Mouse (Mus musculus) C2C12 (cell line): ENCODE results near the gene Arfrp1. TPM values are rescaled to one million over a fixed set of nuclear protein-coding genes. Genes with fewer than 3 reads are reported as not detected.

Experiments
- H3K27me3 ChIP-seq: one replicate; pipeline ENCODE4 v1.6.1; 2011; ENCODE audit not compliant: control insufficient read depth, insufficient read depth, insufficient read length
- H3K36me3 ChIP-seq: one replicate; pipeline ENCODE4 v1.6.1; 2011; ENCODE audit not compliant: control insufficient read depth, insufficient read depth
- H3K4me3 ChIP-seq: one replicate; pipeline ENCODE4 v1.5.1; 2011; ENCODE audit warnings: mild to moderate bottlenecking, control low read depth; ENCODE audit not compliant: poor library complexity, insufficient read depth, severe bottlenecking
- H3K79me2 ChIP-seq: one replicate; pipeline ENCODE4 v1.6.1; 2011; ENCODE audit not compliant: control insufficient read depth, insufficient read depth
- H3K79me3 ChIP-seq: one replicate; pipeline ENCODE4 v1.6.1; 2011; ENCODE audit warnings: low read depth, control low read depth
- H3ac ChIP-seq: one replicate; pipeline ENCODE3; 2011; ENCODE audit warnings: low read depth; ENCODE audit not compliant: control insufficient read depth, insufficient read length
- CEBPB ChIP-seq: IDR thresholded peaks from one replicate; pipeline ENCODE4 v1.6.1; 2011; ENCODE audit warnings: low read depth, mild to moderate bottlenecking, control low read depth, moderate library complexity
- CTCF ChIP-seq: IDR thresholded peaks from one replicate; pipeline ENCODE4 v1.5.1; 2011; ENCODE audit not compliant: control insufficient read depth, insufficient read depth, insufficient read length
- FOSL1 ChIP-seq: IDR thresholded peaks from one replicate; pipeline ENCODE4 v1.8.0; 2011; ENCODE audit warnings: mild to moderate bottlenecking, low read length; ENCODE audit not compliant: poor library complexity, insufficient read depth, severe bottlenecking
- MAX ChIP-seq: IDR thresholded peaks from one replicate; pipeline ENCODE4 v1.6.1; 2011; ENCODE audit warnings: mild to moderate bottlenecking, control low read depth
- MYOD1 ChIP-seq: IDR thresholded peaks from one replicate; pipeline ENCODE4 v1.6.1; 2011; ENCODE audit warnings: low read depth; ENCODE audit not compliant: control insufficient read depth, insufficient read length
- MYOG ChIP-seq: IDR thresholded peaks from one replicate; pipeline ENCODE4 v1.6.1; 2011; ENCODE audit not compliant: control insufficient read depth, insufficient read length; ENCODE audit errors: extremely low read depth
- USF1 ChIP-seq: IDR thresholded peaks from one replicate; pipeline ENCODE4 v1.6.1; 2011; ENCODE audit warnings: low read depth, mild to moderate bottlenecking, control low read depth, moderate library complexity
- polyA plus RNA-seq: library from polyadenylated mRNA; unstranded; fragments of >200 nt; fragmentation: generic; extraction: Trizol; gene quantifications from one replicate; pipeline ENCODE4 v1.2.1, GENCODE M21; 2012; ENCODE audit warnings: missing spikeins

Gene Arfrp1
- polyA plus RNA-seq, 1 experiment: 45.9 TPM

- Histone ChIP-seq H3K4me3 (no peak overlapping the region), H3K27me3 (no peaks in the 10 kb centered on the region), H3K79me2 (no peaks in the 10 kb centered on the region), H3K36me3 (no peaks in the 10 kb centered on the region), H3K79me3 (no peaks in the 10 kb centered on the region), H3ac (no peak overlapping the region)
- no peak for TF ChIP-seq MAX
- no peak for TF ChIP-seq MYOD1
- no peak for TF ChIP-seq CEBPB
Observed at GRCm38 (mm10) chr2:181401497-181401896, 36.3 kb upstream of the Arfrp1 start.

GRCm38 (mm10) chr2:181397207-181397761 is 32.1 kb upstream of the Arfrp1 start:
- no peaks in the 10 kb centered on the region for H3K36me3 ChIP-seq
- H3ac ChIP-seq: no peak overlapping the region
- no peak overlapping the region for H3K4me3 ChIP-seq
- H3K27me3 ChIP-seq: no peaks in the 10 kb centered on the region
- no peaks in the 10 kb centered on the region for H3K79me2 ChIP-seq
- H3K79me3 ChIP-seq: no peaks in the 10 kb centered on the region
- TF ChIP-seq MAX (no peak), CTCF (no peak), CEBPB (no peak), MYOG (no peak), USF1 (no peak), MYOD1 (no peak), FOSL1 (no peak)

- no peaks in the 10 kb centered on the region for H3K27me3 ChIP-seq
- no peaks in the 10 kb centered on the region for H3K79me3 ChIP-seq
- TF ChIP-seq MAX: no peak
- no peak for TF ChIP-seq USF1
- no peak for TF ChIP-seq FOSL1
- TF ChIP-seq MYOG: no peak
- H3K4me3 ChIP-seq: no peak overlapping the region
- H3K36me3 ChIP-seq: no peaks in the 10 kb centered on the region
- H3ac ChIP-seq: no peak overlapping the region
- H3K79me2 ChIP-seq: no peaks in the 10 kb centered on the region
Observed at GRCm38 (mm10) chr2:181394086-181394485, 28.9 kb upstream of the Arfrp1 start.

- H3K4me3 ChIP-seq: no peak overlapping the region
- H3K36me3 ChIP-seq: peaks cover under 1% of the 10 kb centered on the region
- H3K79me3 ChIP-seq: no peaks in the 10 kb centered on the region
- TF ChIP-seq MYOD1 (no peak), CTCF (peak; percentile 83)
- H3K79me2 ChIP-seq: no peaks in the 10 kb centered on the region
- no peaks in the 10 kb centered on the region for H3K27me3 ChIP-seq
- H3ac ChIP-seq: no peak overlapping the region
Observed at GRCm38 (mm10) chr2:181392600-181393213, 27.5 kb upstream of the Arfrp1 start.

- H3K36me3 ChIP-seq: peaks cover 9% of the 10 kb centered on the region
Observed at GRCm38 (mm10) chr2:181391541-181391940, 26.3 kb upstream of the Arfrp1 start.

GRCm38 (mm10) chr2:181391022-181391421 is 25.8 kb upstream of the Arfrp1 start:
- Histone ChIP-seq H3ac (no peak overlapping the region), H3K36me3 (peaks cover 14% of the 10 kb centered on the region), H3K79me2 (no peaks in the 10 kb centered on the region), H3K27me3 (no peaks in the 10 kb centered on the region), H3K79me3 (no peaks in the 10 kb centered on the region), H3K4me3 (no peak overlapping the region)
- TF ChIP-seq MYOG: no peak
- TF ChIP-seq FOSL1: no peak
- TF ChIP-seq MAX: no peak
- no peak for TF ChIP-seq CTCF
- no peak for TF ChIP-seq CEBPB
- TF ChIP-seq MYOD1: no peak
- TF ChIP-seq USF1: no peak

More at GRCm38 (mm10) chr2:181391541-181391940, 26.3 kb upstream of the Arfrp1 start:
- TF ChIP-seq MAX (no peak), MYOG (no peak), CEBPB (no peak), FOSL1 (no peak), CTCF (no peak), USF1 (no peak), MYOD1 (no peak)
- H3K79me2 ChIP-seq: no peaks in the 10 kb centered on the region
- no peaks in the 10 kb centered on the region for H3K79me3 ChIP-seq
- no peak overlapping the region for H3K4me3 ChIP-seq
- no peak overlapping the region for H3ac ChIP-seq
- H3K27me3 ChIP-seq: no peaks in the 10 kb centered on the region
